Mouse (Mus musculus): ENCODE results near the gene Coq10a.

Gene Coq10a

DNA sequence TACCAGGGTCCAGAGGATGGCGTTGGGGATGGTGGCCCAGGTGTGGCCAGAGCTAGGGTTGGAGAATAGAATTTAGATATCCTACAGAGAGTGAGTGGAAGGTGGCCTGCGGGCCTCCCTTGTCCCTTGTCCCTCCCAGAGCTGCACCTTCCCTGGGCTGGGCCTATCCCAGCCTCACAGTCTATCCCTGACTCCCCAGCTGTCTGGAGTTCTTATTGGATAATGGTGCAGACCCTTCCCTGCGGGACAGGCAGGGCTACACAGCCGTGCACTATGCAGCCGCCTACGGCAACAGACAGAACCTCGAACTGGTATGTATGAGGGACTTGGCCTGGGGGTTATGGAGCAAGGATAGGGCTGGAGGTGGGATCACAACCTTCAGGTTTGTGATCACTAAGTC, 17.1 kb upstream of the Coq10a start:
- WGBS, result 83% methylated on average over 7 of the region's 7 CpGs

DNA sequence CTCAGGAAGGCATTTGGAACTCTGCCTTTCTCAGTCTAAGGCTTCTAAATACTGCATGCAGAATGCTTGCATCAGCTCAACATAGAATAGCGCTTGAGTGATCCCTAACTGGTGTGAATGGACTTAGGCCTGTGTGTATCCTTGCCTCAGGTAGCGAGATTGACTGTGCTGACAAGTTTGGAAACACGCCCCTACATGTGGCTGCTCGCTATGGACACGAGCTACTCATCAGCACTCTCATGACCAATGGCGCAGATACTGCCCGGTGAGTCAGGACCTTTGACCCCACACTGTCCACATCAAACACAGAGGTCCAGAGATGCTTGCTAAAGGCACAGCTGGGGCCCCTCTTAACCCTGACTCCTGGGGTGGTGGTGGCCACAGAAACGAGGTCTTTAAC, 13.7 kb upstream of the Coq10a start:
- WGBS, result 89% methylated on average over 8 of the region's 8 CpGs

- 87% methylated on average over 5 of the region's 5 CpGs for WGBS
These were observed 11.8 kb upstream of the Coq10a start for GRCm38 (mm10) chr10:128380565-128380964.

GRCm38 (mm10) chr10:128379260-128379659, 10.5 kb upstream of the Coq10a start:
- WGBS, result 52% methylated on average over 7 of the region's 7 CpGs

DNA sequence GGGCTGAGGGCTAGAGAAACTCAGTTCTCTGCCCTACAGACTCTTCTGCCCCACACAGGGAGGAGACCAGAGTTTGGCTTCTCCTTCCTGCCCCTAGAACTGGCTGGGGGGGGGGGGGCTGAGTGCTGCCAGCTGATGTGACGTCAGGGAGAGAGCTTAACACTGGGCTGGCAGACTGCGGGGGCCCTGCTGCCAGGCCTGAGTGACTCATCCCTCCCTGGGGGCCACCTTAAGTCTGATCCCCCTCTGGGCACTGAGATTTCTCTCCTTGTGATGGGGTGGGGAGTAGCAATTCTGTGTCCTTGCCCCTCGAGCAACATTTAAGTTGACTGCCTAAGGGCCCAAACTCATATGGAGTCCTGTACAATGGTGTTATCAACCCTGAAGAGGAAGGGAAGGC, 9.7 kb upstream of the Coq10a start:
- WGBS, result 23% methylated on average over 3 of the region's 3 CpGs

- 29% methylated on average over 14 of the region's 14 CpGs for WGBS
These were observed 9.2 kb upstream of the Coq10a start for GRCm38 (mm10) chr10:128377940-128378448.

GRCm38 (mm10) chr10:128377222-128377939, 8.6 kb upstream of the Coq10a start:
- under 1% methylated on average over 47 of the region's 47 CpGs for WGBS

- under 1% methylated on average over 73 of the region's 73 CpGs for WGBS
These were observed 7.8 kb upstream of the Coq10a start, which contains the start of gene Ankrd52 for GRCm38 (mm10) chr10:128376455-128377211. Gene Ankrd52, plus strand, starts transcription at chr10:128377115.

GRCm38 (mm10) chr10:128376099-128376454, 7.3 kb upstream of the Coq10a start:
- WGBS, result 41% methylated on average over 4 of the region's 4 CpGs

DNA sequence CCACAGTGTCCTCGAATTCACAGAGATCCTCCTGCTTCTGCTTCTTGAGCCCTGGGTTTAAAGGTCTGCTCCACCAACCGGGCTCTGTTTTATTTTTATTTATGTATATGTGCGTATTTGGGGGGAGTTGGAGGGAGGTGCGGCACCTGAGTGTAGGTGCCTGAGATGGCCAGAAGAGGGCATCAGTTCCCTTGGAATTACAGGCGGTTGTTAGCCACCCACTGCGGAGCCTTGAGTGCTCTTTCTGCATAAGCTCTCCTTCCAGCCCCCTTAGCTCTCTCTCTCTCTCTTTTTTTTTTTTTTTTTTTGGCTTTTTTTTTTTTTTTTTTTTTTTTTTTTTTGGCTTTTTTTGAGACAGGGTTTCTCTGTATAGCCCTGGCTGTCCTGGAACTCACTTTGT, 5.6 kb upstream of the Coq10a start:
- WGBS, result 73% methylated on average over 6 of the region's 6 CpGs

DNA sequence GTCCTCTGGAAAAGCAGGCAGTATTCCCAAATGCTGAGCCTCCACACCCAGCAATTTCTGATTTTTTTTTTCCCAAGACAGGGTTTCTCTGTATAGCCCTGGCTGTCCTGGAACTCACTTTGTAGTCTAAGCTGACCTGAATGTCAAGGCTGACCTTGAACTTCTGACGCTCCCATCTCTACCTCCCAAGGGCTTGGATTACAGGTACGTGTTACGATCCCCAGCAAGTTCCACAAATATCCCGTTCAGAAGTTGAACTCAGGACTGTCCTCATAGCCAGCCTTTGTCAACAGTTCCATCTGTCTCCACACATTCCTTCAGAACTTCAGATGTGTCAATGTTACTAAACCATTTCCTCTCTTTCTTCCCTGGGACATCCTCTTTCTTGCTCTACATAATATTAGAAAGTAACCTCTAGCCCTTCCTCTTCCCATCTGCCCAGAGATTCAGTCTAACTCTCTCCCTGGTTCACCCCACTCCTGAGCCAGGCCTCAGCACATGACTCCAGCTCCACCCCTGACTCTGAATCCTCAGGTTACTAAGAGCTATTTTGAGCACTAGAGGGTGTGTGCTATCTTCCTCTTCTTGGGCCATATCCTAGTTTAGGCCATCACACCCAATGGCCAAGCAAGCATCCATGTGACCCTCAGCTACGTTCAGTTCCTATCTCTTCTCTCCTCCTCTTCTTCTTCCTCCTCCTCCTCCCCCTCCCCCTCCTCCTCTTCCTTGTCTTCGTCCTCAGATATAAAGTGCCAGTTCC, 4.4 kb upstream of the Coq10a start:
- WGBS, result 71% methylated on average over 6 of the region's 6 CpGs

- 77% methylated on average over 5 of the region's 5 CpGs for WGBS
These were observed 3.3 kb upstream of the Coq10a start for GRCm38 (mm10) chr10:128372142-128372541.

GRCm38 (mm10) chr10:128370601-128371000, 1.8 kb upstream of the Coq10a start:
- WGBS, result 65% methylated on average over 4 of the region's 4 CpGs

DNA sequence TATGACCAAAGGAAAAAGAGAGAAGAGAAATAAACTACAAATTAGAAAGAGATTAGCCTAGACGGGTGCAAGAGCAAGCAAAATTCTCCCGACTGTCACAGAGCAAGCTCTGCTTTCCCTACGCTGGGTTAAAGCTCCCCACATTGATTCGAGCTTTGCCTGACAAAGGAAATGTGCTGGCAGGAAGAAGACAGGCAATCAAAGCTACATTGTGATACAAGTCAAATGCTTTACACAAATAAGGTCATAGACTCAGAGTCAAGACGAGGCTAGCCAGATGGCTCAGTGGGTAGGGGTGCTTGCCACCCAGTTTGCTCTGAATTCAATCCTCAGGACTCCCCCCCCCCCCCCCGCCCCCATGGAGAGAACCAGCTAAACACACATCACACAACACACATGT, 1.2 kb upstream of the Coq10a start:
- WGBS, result 52% methylated on average over 6 of the region's 6 CpGs

GRCm38 (mm10) chr10:128369599-128369998, 802 bp upstream of the Coq10a start:
- WGBS, result 62% methylated on average over 6 of the region's 6 CpGs

- under 1% methylated on average over 9 of the region's 9 CpGs for WGBS
These were observed 384 bp upstream of the Coq10a start for GRCm38 (mm10) chr10:128369218-128369543.

DNA sequence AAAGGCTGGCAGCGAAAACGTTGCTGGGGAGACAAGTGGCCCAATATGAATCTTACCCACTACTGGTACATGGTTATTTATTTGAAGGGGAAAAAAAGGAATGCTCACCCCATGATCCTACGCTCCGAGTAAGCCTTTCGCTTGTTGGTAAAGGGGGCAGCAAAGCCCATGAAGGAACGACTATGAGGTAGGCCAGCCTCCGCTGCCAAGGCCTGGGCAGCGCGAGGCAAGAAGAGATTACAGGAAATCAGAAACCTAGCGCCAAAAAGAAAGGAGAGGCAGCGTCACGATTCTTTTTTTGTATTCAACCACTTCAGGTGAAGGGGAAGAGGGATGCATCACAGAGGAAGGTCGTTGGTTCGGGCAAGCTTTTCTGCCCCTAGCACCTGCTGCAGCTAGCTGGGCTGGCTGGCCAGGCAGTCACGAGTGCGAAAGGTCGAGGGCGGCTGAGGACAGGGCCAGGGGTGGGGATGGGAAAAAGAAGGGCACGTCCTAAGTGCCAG, 847 bp downstream of the Coq10a start:
- WGBS, result 6% methylated on average over 19 of the region's 19 CpGs

GRCm38 (mm10) chr10:128362568-128362967, 6.2 kb downstream of the Coq10a start:
- 45% methylated on average over 3 of the region's 3 CpGs for WGBS

DNA sequence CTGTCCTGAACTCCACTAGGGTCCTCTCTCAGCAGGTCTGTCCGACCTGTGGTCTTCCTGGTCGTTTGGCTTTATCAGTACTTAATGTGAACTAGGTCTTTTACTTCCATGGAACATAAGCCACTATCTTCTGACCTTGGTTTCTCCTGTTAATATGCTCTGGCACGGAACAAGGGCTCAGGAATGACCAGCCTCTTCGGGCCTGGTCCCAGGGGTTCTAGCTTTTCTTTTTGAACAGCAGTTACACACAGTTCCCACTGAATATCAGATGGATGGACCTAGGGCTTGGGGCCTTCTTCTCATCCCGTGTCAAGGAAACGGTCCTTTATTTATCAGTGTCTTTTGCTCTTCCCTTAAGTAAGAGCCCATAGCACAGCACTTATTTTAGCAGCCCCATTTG, 7.0 kb downstream of the Coq10a start:
- 84% methylated on average over 6 of the region's 6 CpGs for WGBS

DNA sequence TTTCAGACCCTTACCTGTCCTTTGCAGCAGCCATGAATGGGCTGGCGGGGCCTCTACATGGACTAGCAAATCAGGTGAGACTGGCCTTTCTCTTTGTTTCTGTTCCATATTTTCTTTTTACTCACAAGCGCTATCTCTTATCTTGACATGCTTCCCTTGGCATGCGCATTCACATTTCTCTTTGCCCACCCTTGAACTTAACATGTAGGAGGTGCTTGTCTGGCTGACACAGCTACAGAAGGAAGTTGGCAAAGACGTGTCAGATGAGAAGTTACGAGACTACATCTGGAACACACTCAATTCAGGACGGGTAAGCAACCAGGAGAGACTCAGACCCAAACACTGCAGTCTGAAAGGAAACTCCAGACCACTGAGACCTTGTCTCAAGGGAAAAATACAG, 9.6 kb downstream of the Coq10a start:
- WGBS, result 76% methylated on average over 6 of the region's 6 CpGs

- whole genome bisulfite sequencing, result 49% methylated on average over 2 of the region's 2 CpGs
These were observed 10.0 kb downstream of the Coq10a start for GRCm38 (mm10) chr10:128358796-128359195.

DNA sequence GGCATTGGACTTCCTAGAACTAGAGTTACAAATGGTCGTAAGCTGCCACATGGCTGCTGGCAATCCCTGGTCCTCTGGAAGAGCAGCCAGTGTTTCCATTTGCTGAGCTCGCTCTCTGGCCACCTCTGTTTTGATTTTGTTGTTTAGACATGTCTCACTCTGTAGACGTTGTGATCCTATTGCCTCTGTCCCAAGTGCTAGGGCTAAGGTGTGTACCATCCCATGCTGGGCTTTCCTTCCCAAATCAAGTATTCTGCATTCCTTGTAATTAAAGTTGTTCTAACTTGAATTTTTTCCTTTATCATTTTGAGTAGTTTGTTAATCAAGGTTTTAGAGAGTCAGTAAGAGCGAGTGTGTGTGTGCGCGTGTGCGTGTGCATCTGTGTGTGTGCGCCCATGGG, 21.3 kb downstream of the Coq10a start:
- 88% methylated on average over 8 of the region's 8 CpGs for WGBS
